Mouse (Mus musculus) intestine, embryonic 14.5 days (tissue): Measurements from ENCODE around the gene Rita1. TPM values are rescaled to one million over a fixed set of nuclear protein-coding genes. Genes with fewer than 3 reads are reported as not detected.

Experiments
- ATAC-seq: fragments of 200-750 bp; cut with Nextera tagmentation; replicated peaks from 2 replicates; pipeline ENCODE4 v1.8.0; 2017; ENCODE audit warnings: low read depth, moderate number of reproducible peaks, moderate TSS enrichment, moderate library complexity; ENCODE audit not compliant: low FRiP score, low TSS enrichment
- DNase-seq: peaks from one replicate; pipeline ENCODE4 v3.0.0-alpha.2; 2018; ENCODE audit warnings: low spot score
- H3K27ac ChIP-seq: fragments of 300-500 bp; sonication (generic); 2 replicates; pipeline ENCODE4 v1.5.1; 2014; ENCODE audit warnings: low read depth, mild to moderate bottlenecking, control low read depth
- H3K27me3 ChIP-seq: fragments of 300-500 bp; sonication (generic); replicated peaks from 2 replicates; pipeline ENCODE4 v1.6.1; 2014; ENCODE audit warnings: low read length, control low read depth; ENCODE audit not compliant: control insufficient read depth, insufficient read depth
- H3K36me3 ChIP-seq: fragments of 300-500 bp; sonication (generic); 2 replicates; pipeline ENCODE4 v1.6.1; 2014; ENCODE audit warnings: low read length, control low read depth; ENCODE audit not compliant: control insufficient read depth, insufficient read depth
- H3K4me1 ChIP-seq: fragments of 300-500 bp; sonication (generic); replicated peaks from 2 replicates; pipeline ENCODE4 v1.6.1; 2014; ENCODE audit warnings: low read length, control low read depth, mixed read lengths; ENCODE audit not compliant: control insufficient read depth, insufficient read depth
- H3K4me2 ChIP-seq: fragments of 300-500 bp; sonication (generic); 2 replicates; pipeline ENCODE4 v1.6.1; 2014; ENCODE audit warnings: low read length
- H3K4me3 ChIP-seq: fragments of 300-500 bp; sonication (generic); 2 replicates; pipeline ENCODE4 v1.5.1; 2014; ENCODE audit warnings: low read depth, low read length, control low read depth, mixed read lengths
- H3K9ac ChIP-seq: fragments of 300-500 bp; sonication (generic); 2 replicates; pipeline ENCODE4 v1.6.1; 2014; ENCODE audit warnings: mild to moderate bottlenecking, low read length
- H3K9me3 ChIP-seq: fragments of 300-500 bp; sonication (generic); 2 replicates; pipeline ENCODE4 v1.6.1; 2016; ENCODE audit warnings: low read length, control low read depth; ENCODE audit not compliant: control insufficient read depth
- WGBS: fragments of 180-500 bp; shearing (Covaris S2); extraction: QIAGEN DNeasy Blood & Tissue Kit; methylation state at CpG from one replicate; pipeline ENCODE4 v1.1.7; 2014; 5-methylcytosine and 5-hydroxymethylcytosine counted together
- polyA plus RNA-seq: library from polyadenylated mRNA; unstranded; fragments of >200 nt; fragmentation: Nextera tagmentation; extraction: Ambion mirVana; gene quantifications from 2 replicates; pipeline ENCODE4 v1.2.1, GENCODE M21; 2014

Gene Rita1
- polyA plus RNA-seq, 1 experiment from 2014 or later: 9.4 TPM

GRCm38 (mm10) chr5:120648569-120649373 is 36.4 kb upstream of the Rita1 start, which contains the start of gene Rasal1:
Gene Rasal1 (plus strand): TSS chr5:120648812.
- peak within 1 kb of the TSS; percentile 48 for H3K4me2 ChIP-seq
- H3K9ac ChIP-seq: no peak within 1 kb of the TSS
- peak; percentile 57 for ATAC-seq
- no peak within 1 kb of the TSS for H3K27ac ChIP-seq
- peaks cover 43% of the 10 kb centered on the region for H3K27me3 ChIP-seq
- H3K9me3 ChIP-seq: no peaks in the 10 kb centered on the region
- peak within 1 kb of the TSS; percentile 33 for H3K4me3 ChIP-seq
- 2% methylated on average over 53 of the region's 53 CpGs for WGBS
- peaks cover 9% of the 10 kb centered on the region; the same call in 1 of the 2 replicates for H3K4me1 ChIP-seq
- no peaks in the 10 kb centered on the region for H3K36me3 ChIP-seq
- peak; percentile 77 for DNase-seq

DNA sequence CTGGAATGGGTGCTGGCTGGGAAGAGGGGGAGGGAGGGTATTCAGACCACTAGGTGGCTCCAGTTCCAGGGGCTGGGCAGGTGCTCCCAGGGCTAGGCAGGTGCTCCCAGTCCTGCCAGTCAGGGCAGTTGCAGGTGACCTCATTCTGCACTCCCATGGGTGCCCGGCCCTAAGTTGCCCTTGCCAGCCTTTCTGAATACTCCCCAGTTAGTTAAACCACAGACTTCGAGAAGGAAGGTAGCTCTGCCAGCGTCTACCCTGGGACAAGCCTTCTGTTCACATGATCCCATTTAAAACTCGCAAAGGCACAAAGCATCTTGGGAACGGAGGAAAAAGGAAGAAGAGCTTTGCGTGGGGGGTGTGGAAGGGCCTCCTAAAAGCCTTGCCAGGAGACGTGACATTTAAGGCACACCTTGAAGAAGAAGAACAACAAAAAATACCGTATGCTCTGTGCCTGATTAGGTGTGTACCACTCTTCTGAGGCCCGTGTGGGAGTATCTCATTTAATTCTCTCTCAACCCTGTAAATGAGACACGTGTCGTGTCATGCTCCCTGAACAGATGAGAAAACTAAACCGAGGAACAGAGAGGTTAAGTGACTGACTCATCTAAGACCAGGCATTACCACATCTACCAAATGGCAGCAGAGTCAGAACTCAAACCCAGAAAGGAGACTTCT is 35.6 kb upstream of the Rita1 start:
- Histone ChIP-seq H3K36me3 (no peaks in the 10 kb centered on the region), H3K4me3 (no peak overlapping the region), H3K9me3 (no peaks in the 10 kb centered on the region), H3K27ac (no peak overlapping the region), H3K9ac (no peak overlapping the region), H3K4me2 (peak overlapping the region; percentile 48), H3K27me3 (peaks cover 43% of the 10 kb centered on the region), H3K4me1 (peaks cover 9% of the 10 kb centered on the region; the same call in 1 of the 2 replicates)
- ATAC-seq (no peak), DNase-seq (no peak)
- WGBS: 36% methylated on average over 12 of the region's 12 CpGs

- H3K36me3 ChIP-seq: no peaks in the 10 kb centered on the region
- no peaks in the 10 kb centered on the region for H3K9me3 ChIP-seq
- WGBS: 66% methylated on average over 4 of the region's 4 CpGs
- ATAC-seq: no peak
- H3K4me1 ChIP-seq: peaks cover 9% of the 10 kb centered on the region; the same call in 1 of the 2 replicates
- DNase-seq: no peak
- H3K27ac ChIP-seq: no peak overlapping the region
- H3K4me3 ChIP-seq: no peak overlapping the region
- no peak overlapping the region for H3K4me2 ChIP-seq
- H3K27me3 ChIP-seq: peaks cover 43% of the 10 kb centered on the region
- no peak overlapping the region for H3K9ac ChIP-seq
Measured at GRCm38 (mm10) chr5:120647361-120647760, 35.0 kb upstream of the Rita1 start.

DNA sequence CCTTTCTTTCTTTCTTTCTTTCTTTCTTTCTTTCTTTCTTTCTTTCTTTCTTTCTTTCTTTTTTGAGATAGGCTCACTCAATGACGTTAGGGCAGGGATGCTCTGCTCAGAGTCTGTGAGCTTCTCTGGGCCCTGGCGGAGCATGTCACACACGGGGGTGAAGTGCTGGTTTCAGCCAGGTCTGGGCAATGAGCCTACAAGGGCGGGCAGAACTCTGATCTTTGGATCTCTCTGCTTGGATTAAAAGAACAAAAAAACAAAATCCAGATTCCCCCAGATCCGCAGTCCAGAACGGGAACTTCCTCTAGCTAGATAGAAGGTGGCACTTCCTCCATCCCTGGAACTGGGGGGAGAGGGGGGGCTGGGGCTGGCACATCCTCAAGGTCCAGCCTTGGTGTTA is 33.5 kb upstream of the Rita1 start:
- DNase-seq (no peak), ATAC-seq (no peak)
- peaks cover 43% of the 10 kb centered on the region for H3K27me3 ChIP-seq
- H3K27ac ChIP-seq: no peak overlapping the region
- H3K4me2 ChIP-seq: no peak overlapping the region
- peaks cover 9% of the 10 kb centered on the region; the same call in 1 of the 2 replicates for H3K4me1 ChIP-seq
- no peaks in the 10 kb centered on the region for H3K9me3 ChIP-seq
- H3K9ac ChIP-seq: no peak overlapping the region
- H3K4me3 ChIP-seq: no peak overlapping the region
- H3K36me3 ChIP-seq: no peaks in the 10 kb centered on the region
- whole genome bisulfite sequencing: 59% methylated on average over 6 of the region's 6 CpGs

DNA sequence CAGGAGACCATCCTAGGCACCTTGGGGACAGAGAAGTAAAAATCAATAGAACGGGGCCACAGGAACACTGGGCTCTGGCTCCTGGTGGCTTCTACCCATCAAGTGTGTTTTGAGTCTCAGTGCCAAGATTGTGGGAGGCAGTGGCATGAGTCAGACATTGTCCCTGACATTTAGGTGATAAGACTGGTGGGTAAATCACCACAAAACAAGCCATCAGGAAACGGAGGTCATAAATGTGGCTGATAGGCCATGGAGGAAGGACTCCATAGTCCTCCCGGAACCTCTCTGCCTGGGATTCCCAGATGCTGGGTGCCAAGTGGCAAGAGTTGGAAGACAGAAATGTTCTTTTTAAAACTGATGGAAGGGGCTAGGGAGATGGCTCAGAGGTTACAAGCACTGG is 31.8 kb upstream of the Rita1 start:
- H3K9me3 ChIP-seq: no peaks in the 10 kb centered on the region
- H3K36me3 ChIP-seq: no peaks in the 10 kb centered on the region
- peaks cover 27% of the 10 kb centered on the region for H3K27me3 ChIP-seq
- DNase-seq: no peak
- no peak overlapping the region for H3K9ac ChIP-seq
- H3K27ac ChIP-seq: no peak overlapping the region
- H3K4me3 ChIP-seq: no peak overlapping the region
- H3K4me2 ChIP-seq: no peak overlapping the region
- 70% methylated on average over 3 of the region's 3 CpGs for WGBS
- peaks cover 9% of the 10 kb centered on the region; the same call in 1 of the 2 replicates for H3K4me1 ChIP-seq
- no peak for ATAC-seq

GRCm38 (mm10) chr5:120643365-120644085 is 31.1 kb upstream of the Rita1 start:
- ATAC-seq: no peak
- peaks cover 2% of the 10 kb centered on the region; the same call in 1 of the 2 replicates for H3K4me1 ChIP-seq
- DNase-seq: no peak
- peaks cover 20% of the 10 kb centered on the region for H3K27me3 ChIP-seq
- no peak overlapping the region for H3K4me3 ChIP-seq
- WGBS: 81% methylated on average over 14 of the region's 14 CpGs
- no peak overlapping the region for H3K4me2 ChIP-seq
- H3K27ac ChIP-seq: no peak overlapping the region
- H3K36me3 ChIP-seq: no peaks in the 10 kb centered on the region
- H3K9ac ChIP-seq: no peak overlapping the region
- H3K9me3 ChIP-seq: no peaks in the 10 kb centered on the region

DNA sequence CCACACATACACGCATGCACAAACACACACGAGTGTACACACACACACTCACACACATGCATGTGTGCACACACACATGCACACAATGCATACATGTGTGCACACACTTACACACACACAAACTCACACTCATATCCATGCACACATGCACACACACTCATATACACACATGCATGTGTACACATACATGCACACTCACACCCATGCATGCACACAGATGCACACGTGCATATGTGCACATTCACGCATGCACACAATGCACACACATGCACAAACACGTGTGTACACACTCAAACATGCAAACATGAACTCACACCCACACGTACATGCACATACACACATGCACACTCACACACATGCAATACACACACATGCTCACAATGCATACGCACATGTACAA is 27.7 kb upstream of the Rita1 start:
- no peak overlapping the region for H3K27ac ChIP-seq
- ATAC-seq (no peak), DNase-seq (no peak)
- WGBS: 89% methylated on average over 7 of the region's 7 CpGs
- H3K36me3 ChIP-seq: no peaks in the 10 kb centered on the region
- H3K4me3 ChIP-seq: no peak overlapping the region
- no peaks in the 10 kb centered on the region for H3K27me3 ChIP-seq
- H3K4me1 ChIP-seq: no peaks in the 10 kb centered on the region
- H3K9ac ChIP-seq: no peak overlapping the region
- no peak overlapping the region for H3K4me2 ChIP-seq
- no peaks in the 10 kb centered on the region for H3K9me3 ChIP-seq

DNA sequence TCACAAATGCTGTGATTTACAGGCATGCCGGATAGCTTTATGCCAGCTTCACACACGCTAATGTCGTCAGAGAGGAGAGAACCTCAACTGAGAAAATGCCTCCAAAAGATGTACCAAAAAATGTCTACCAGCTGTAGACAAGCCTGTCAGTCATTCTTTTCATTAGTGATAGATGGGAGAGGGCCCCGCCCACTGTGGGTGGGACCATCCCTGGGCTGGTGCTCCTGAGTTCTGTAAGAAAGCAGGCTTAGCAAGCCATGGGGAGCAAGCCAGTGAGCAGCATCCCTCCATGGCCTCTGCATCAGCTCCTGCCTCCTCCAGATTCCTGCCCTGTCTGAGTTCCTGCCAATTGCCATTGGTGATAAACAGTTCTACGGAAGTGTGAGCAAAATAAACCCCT is 23.2 kb upstream of the Rita1 start:
- DNase-seq: no peak
- ATAC-seq: no peak
- Histone ChIP-seq H3K4me1 (no peaks in the 10 kb centered on the region), H3K27me3 (no peaks in the 10 kb centered on the region; the same call in 1 of the 2 replicates), H3K4me3 (no peak overlapping the region), H3K9ac (no peak overlapping the region), H3K4me2 (no peak overlapping the region), H3K27ac (no peak overlapping the region), H3K9me3 (0 out of 2 replicates have a peak, but pooled peaks cover 5% of the 10 kb centered on the region), H3K36me3 (no peaks in the 10 kb centered on the region)
- WGBS: 76% methylated on average over 5 of the region's 5 CpGs
